Mouse (Mus musculus): ENCODE data around the gene H2afy2.

The H2afy2 gene

DNA sequence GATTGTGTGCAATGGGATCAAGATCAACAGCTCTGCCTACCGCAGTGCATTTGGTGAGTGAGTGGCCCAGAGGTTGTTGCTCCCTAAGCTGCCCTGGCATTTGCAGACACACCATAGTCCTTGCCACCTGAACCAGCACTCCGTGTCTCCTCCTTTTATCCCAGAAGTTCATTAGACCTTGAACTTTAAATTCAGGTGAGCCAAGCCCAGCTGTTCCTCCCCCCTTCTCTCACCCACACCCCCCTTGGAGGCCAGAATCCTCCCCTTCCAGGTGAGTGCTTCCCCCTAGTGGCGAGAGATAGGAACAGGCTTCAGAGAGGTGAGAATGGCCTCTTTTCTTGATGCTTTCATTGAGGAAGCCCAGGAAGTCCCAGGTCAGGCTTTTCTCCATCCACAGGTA is 49.6 kb downstream of the H2afy2 start:
- DNase-seq (ENCODE audit: inconsistent age in 2 of 2, low spot score in 1 of 2) = peak; percentile 51 to 80

DNA sequence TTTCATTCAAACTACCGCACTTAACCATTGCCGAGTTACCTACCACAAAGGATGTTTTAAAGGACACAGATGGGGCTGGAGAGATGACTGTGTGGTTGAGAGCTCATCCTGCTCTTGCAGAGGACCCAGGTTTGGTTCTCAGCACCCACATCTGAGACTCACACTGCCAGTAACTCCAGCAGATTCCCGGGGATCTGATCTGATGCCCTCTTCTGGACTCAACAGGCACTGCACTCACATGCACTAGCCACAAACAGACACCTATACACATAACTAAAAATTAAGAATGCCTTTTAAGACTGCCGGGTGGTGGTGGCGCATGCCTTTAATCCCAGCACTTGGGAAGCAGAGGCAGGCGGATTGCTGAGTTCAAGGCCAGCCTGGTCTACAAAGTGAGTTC is 53.8 kb downstream of the H2afy2 start:
- peak in 1 of 2 experiments; percentile 37 for DNase-seq (ENCODE audit: inconsistent age in 2 of 2, low spot score in 1 of 2)

DNA sequence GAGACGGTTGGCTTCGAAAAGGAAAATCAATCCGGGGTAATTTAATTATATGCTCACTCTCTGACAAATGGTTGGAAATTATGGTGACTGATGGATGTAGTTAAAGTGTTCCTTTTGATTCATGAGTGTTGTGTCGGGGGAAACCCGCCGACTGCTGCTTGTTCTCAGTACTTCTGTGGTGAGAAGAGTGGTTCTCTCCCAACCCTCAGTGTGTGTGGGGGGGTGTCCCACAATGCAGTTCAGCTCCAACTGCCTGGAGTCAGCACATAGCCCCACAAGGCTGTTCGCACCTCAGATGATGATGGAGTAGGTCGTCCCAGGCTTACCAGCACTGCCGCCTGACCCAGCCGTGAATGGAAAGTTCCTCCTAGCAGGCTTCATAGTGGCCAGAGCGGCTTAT is 54.8 kb downstream of the H2afy2 start:
- DNase-seq (ENCODE audit: inconsistent age in 2 of 2, low spot score in 1 of 2) = peak in 1 of 2 experiments; percentile 42

DNA sequence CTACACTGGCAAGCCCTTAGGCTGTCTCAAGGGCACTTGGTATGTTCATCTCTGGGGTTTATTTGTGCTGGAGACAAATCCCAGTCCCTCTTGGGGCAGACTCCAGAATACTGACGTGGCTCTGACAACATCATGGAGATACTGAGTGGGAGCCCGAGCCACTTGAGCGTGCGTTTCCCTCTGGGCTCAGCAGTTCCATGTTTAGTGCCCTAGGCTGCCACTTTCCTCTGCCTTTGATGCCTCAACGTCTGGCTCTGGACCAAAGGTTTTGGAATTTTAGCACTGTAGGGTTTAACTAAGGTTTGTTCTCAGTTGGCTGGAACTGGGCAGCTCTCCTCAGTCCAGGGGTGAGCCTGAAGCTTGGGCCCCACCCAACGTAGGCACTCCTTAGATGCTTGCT is 60.7 kb downstream of the H2afy2 start:
- peak in 1 of 2 experiments; percentile 68 for DNase-seq (ENCODE audit: inconsistent age in 2 of 2, low spot score in 1 of 2)

DNA sequence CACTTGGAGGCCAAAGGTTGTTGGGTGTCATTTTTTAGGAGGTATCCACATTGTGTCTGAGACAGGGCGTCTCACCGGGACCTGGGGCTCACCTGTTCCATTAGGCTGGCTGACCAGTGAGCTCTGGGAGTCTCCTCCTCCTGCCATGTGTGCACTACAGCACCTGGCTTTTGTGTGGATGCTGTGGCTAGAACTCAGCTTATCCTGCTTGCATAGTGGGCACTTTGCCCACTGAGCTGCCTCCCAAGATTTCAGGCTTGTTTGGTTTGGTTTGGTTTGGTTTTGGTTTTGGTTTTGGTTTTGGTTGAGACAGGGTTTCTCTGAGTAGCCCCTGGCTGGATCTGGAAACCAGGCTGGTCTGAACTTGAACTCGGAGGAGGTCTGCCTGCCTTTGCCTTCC is 61.7 kb downstream of the H2afy2 start:
- peak in 1 of 2 experiments; percentile 77 for DNase-seq (ENCODE audit: inconsistent age in 2 of 2, low spot score in 1 of 2)

DNA sequence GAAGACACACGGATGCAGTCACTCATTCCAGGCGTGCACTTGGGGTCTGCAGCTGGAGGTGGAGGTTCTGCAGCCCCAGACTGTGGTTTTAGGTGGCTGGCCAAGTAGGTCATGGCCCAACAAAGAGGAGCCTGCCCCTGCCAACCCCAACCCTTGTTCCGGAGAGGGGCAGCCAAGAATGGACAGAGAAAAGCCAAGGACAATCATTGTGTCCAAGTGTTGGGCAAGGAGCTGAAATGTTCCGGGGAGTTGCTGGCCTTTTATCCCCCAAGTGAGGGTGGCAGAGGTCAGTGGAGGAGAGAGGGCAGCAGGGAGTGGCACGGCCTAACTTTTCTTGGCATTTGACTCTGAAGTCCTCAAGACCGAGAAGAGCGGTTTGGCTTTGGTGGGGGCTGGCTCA is 63.6 kb downstream of the H2afy2 start:
- peak; percentile 73 to 91 for DNase-seq (ENCODE audit: inconsistent age in 2 of 2, low spot score in 1 of 2)

DNA sequence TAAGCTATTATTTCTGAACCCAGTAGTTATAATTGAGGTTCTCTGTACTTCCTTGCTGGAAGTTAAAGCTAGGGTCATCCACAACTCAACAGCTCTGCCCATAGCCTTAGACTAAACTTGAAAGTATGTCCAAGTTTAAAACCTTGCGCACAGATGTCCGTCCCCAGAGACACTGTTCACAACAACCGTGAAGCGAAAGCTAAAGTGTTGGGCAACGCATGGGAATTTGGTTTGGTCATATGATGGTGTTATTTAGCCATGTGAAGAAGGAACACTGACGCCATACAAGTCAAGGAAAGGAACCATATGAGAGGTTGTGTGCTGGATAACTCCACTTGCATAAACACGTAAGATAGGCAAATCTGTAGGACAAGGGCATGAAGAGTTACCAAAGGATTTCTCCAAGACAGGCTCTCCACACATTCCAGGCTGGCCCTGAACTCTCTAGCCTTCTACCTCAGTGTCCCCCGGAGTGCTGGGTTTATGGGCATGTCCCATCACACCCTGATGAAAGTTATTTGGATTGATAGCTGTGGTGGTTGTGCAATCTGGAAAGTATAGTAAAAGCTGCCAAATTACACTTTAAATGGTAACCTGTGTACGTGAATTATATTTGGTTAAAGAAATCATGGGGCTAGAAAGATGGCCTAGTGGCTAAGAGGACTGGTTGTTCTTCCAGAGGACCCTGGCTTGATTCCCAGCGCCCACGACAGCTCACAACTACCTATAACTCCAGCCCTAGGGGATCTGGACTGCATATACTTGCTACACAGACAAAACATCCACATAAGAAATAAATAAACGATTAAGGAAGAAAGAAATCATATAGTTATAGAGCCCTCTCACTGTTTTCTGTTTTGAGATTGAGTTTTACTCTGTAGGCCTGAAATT is 66.3 kb downstream of the H2afy2 start:
- DNase-seq (ENCODE audit: inconsistent age in 2 of 2, low spot score in 1 of 2) = peak in 1 of 2 experiments; percentile 67

DNA sequence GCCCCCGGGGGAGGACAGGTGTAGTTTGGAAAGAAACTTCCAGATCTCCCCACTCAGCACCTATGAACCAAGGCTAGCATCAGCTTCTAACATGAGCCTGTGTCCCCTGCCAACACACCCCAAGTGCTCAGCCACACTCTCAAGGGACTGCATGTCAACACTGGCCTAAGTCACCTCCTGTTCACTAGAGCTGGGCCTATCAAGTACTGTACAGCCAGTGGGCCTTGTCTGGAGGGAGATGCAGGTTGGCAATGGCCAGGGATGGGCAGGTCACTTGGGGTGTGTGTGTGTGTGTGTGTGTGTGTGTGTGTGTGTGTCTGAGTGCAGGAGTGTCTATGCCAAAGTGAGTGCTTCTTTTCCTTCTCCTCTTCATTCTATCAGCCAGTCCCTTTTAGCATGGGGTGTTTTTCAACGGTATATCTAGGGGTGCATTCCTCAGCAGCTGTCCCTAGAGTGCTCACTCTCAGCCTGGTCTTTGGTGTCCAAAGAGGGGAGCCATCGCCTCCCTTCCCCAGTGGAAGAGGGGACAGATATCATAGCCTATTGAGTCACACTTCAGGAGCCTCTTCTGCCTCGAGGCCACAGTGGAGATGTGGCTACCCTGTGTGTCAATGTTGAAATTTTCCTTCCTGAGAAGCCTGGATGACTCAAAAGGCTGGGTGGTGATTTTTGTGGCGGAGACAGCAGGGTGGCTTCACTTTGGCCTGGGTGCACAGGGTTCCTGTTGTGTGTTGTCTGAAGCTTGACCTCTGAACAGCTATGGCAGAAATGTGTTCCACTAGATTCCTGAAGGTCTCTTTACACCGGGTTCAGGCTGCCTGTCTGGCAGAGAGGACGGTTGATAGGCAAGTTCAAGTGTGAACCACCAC is 67.7 kb downstream of the H2afy2 start:
- peak; percentile 75 to 91 for DNase-seq (ENCODE audit: inconsistent age in 2 of 2, low spot score in 1 of 2)

DNA sequence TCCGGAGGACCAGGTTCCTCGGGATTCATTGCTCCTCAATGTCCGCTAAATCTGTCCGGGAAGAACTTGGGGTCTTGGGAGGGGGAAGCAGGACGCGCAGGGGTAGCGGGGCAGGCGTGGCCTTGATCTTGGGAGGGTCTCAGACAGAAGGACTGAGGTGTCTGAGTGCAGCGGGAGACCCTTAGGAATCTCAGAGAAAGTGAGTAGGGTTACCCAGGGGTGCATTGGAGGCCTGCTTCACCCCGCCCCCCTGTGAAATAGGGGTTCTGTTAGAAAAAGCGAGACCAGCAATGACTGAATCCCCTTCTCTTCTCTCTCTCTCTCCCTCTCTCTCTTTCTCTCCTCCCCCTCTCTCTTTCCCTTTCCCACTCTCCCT is 68.5 kb downstream of the H2afy2 start:
- no peak for DNase-seq (ENCODE audit: inconsistent age in 2 of 2, low spot score in 1 of 2)

DNA sequence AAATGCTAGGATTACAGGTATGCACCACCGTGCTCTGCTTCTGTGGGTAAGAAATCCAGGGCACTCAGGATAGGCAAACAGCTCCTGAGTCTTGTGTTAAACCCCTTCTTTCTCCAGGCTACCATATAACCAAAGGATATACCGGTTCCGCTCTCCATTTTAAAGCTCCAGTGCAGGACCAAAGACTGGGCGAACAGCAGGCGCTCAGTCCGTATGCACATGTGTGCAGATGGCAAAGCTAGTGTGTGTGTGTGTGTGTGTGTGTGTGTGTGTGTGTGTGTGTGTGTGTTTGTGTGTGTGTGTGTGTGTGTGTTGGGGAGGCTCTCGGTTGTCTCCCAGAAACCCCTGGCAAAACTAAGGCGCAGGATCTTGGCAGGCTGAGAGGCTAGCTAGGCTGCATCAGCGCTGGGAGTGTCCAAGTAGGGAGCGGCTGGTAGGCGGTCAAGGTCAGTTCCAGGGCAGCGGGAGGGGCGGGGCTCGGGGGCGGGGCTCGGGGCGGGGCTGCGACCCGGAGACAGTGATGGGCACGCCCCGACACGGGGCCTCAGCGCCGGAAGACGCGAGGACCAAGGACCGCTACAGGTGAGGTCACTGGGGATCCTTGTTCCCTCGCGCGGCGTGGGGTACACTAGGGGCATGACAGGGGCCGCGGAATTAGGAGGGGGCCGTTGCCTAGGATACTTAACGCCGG is 69.0 kb downstream of the H2afy2 start, which contains the start of gene Aifm2:
TSS of gene Aifm2 (plus strand) at position 493 of the 691 bp plus-strand sequence.
- DNase-seq (ENCODE audit: inconsistent age in 2 of 2, low spot score in 1 of 2) = peak; percentile 83 to 90

DNA sequence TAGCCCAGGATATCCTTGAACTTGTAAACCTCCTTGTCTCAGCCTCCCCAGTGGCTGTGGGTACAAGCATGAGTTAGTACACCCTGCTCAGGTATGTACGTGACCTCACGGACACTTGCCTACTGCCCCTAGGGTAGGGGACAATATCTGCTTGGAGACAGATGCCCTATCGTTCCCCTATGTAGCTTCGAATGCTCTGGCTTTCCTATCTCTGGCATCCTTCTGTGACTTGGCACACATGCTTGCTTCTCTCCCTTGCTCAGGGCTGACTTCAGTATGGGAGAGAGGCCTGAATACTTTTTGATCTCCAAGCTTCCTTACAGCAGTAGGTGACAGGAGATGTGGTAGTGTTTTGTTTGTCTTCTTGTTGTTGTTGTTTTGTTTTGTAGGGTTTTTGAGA is 69.8 kb downstream of the H2afy2 start:
- DNase-seq (ENCODE audit: inconsistent age in 2 of 2, low spot score in 1 of 2) = peak in 1 of 2 experiments; percentile 71

DNA sequence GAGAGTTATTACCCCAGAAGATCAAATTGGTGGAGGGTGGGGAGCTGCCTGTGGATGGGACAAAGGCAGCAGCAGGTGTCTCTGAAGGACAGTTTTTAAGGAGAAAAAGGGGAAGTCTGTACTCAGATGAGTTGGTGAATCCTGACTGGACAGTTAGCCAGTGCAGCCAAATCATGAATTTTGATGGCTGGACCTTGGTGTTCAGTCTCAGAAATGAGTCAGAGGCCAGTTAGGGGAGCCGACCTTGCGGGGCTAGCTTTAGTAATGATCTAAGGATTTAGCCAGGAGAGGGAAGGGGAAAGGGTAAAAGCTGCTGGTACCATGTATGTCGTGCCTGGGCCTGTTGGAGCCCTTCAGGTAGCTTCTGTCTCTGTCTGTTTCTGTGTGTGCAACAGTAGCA is 70.3 kb downstream of the H2afy2 start:
- DNase-seq (ENCODE audit: inconsistent age in 2 of 2, low spot score in 1 of 2) = peak; percentile 74 to 88

DNA sequence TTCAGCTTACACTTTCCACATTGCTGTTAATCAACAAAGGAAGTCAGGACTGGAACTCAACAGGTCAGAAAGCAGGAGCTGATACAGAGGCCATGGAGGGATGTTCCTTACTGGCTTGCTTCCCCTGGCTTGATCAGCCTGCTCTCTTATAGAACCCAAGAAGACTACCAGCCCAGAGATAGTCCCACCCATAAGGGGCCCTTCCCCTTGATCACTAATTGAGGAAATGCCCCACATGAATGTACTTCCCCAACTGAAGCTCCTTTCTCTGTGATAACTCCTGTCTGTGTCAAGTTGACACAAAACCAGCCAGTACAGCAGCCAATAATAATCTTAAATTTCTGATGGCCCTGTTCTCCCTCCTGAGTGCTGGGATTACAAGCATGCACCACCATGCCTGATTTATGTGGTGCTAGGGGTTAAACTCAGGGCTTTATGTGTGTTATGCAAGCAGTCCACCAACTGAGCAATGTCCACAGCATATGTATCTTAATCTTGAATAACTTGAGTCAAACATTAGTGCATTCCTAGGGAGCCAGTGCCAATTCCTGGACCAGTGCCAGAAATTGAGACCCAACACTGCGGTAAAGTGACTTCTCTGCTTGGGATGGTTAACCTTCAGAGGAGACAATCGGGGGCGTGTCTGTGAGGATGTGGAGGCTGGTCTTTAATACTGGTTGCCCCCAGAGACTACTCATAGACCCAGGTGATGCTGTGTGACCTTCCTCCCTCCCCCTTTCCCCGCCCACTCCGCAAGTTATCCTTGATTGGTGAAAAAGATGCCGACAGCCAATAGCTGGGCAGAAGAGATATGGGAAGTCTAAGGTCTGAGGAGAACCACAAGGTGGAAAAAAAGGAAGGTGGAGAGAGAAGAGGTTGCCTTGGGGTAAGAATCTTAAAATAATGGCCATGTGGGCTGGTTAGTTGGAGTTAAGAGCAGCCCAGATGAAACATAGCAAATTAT is 77.3 kb downstream of the H2afy2 start:
- DNase-seq (ENCODE audit: inconsistent age in 2 of 2, low spot score in 1 of 2) = peak in 1 of 2 experiments; percentile 58

DNA sequence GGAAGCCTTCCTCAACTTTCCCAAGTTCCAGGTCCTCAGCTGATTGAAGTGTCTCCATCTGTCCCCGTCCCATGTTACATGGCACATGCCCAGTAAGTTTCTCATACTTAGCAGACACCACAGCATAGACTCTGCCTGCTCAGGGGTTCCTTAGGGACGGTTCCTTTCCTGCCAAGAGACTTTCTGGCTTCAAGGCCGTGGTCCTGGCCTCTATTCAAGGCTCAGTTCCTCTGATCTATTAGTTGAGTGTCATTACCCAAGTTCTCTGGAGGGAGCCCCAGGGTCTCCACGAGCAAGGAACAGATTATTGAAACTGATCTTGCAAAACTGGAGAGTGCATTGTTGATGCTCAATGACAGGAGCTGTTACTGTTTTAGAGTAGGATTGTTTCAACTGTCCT is 79.3 kb downstream of the H2afy2 start:
- peak; percentile 83 to 94 for DNase-seq (ENCODE audit: inconsistent age in 2 of 2, low spot score in 1 of 2)

DNA sequence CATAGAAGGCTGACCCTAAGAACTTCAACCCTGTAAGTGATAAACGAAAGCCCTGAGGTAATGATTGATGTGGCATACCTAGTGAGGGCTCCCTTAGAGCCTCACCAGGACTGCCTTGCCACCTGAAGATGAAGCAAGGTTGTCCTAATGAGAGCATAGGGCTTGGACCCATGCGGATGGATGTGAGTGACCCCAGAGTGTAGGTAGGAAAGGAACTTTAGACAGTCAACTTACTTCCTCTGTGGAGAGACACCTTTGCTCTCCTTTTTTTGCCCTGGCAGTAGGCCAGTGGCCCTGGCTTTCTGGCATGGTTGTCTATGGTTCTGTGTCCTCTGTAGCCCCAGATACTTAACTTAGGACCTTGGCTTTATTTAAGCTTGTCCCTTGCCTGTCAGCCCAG is 86.9 kb downstream of the H2afy2 start:
- DNase-seq (ENCODE audit: inconsistent age in 2 of 2, low spot score in 1 of 2) = peak in 1 of 2 experiments; percentile 86

DNA sequence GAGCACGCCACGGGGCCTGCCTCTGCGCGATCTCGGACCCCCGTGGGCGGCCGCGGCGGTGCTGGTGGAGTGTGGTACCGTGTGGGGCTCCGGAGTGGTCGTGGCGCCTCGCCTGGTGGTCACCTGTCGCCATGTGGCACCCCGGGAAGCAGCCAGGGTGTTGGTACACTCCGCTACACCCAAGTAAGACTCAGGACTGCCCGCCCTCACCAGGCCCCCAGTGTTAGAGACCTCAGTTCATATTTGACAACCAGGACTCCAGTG is 87.5 kb downstream of the H2afy2 start:
- DNase-seq (ENCODE audit: inconsistent age in 2 of 2, low spot score in 1 of 2) = no peak

DNA sequence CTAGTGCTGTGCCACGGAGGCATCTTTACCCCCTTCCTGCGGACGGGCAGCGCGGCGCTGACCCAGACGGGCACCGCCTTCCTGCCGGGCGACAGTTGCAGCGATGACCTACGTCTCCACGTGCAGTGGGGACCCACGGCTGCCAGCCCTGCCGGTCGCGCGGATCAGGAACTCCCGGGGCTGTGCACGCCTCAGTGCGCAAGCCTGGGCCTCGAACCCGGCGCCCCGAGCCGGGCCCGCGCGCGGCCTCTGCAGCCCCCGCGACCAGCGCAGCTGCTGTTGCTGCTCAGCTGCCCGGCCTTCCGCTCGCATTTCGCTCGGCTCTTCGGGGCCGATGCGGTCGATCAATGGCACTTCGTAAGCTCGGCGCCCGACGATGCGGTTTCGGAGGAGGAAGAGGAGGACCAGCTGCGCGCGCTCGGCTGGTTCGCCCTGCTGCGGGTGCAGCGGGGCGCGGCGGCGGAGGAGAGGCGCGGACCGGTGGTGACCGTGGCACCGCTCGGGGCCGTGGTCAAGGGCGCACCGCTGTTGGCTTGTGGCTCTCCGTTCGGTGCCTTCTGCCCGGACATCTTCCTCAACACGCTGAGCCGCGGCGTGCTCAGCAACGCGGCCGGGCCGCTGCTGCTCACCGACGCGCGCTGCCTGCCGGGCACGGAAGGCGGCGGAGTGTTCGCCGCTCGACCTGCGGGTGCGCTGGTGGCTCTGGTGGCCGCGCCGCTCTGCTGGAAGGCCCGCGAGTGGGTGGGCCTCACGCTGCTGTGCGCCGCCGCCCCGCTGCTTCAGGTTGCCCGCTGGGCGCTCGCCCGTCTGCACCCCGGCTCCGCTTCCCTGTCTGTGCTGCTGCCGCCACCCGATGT is 88.0 kb downstream of the H2afy2 start:
- DNase-seq (ENCODE audit: inconsistent age in 2 of 2, low spot score in 1 of 2) = peak in 1 of 2 experiments; percentile 72

DNA sequence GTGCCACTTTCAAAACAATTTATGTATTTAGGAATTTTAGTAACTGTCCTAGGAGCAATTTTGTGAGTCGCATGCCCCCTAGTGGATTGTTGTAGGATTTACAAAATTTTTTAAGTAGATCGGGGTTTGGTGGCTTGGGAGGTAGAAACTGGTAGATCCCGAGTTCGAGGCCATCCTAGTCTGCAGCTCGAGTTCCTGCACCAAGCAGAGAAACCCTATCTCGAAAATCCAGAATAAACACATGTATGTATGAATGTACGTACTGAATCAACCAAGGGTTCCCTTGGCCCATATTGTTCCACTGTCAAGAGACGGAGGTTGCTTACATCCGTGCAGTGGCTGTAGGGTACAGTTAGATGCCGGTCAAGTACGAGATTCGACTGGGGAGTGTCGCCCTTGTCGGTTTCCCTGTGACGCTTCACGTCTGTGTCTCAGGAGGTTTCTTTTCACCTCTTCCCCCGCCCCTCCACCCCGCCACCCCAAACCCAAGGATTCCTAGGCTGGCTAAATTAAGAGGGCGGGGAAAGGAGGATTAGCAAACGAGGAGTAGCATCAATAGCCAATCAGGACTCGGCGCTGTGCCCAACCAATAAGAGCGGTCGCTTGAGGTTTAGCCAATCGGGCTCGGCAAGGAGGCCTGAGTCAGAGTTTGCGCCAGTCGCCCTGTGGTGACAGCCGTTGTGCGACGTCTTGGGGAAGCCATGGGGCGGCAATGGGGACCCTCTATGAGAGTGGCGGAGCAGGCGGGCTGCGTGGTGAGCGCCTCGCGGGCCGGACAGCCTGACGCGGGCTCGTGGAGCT is 88.9 kb downstream of the H2afy2 start, which contains the start of gene Tysnd1:
TSS of gene Tysnd1 (plus strand) at position 645 of the 801 bp plus-strand sequence.
- DNase-seq (ENCODE audit: inconsistent age in 2 of 2, low spot score in 1 of 2) = peak; percentile 97 to 99

Measured in adrenal gland, adult (tissue).